Mouse (Mus musculus): ENCODE measurements around the gene Hist1h2be. TPM values are rescaled to one million over a fixed set of nuclear protein-coding genes. Genes with fewer than 3 reads are reported as not detected.

Hist1h2be gene
- 10 to 100 TPM; 27.7 to 32.2 TPM for total RNA-seq (2021)
- long read RNA-seq, experiment 1, partial matches to known transcripts = 0 of 1 reads
- long read RNA-seq, experiment 1, other reads (novel, unspliced or antisense) = 0 of 1 reads
- long read RNA-seq, experiment 2, partial matches to known transcripts = 0 of 2 reads
- long read RNA-seq, experiment 2, other reads (novel, unspliced or antisense) = 2 of 2 reads

- peak; percentile 79 for DNase-seq
Measured at GRCm38 (mm10) chr13:23620733-23621531, at the start of gene Hist1h2be. Gene Hist1h2be, minus strand, starts transcription at chr13:23621124.

GRCm38 (mm10) chr13:23662536-23662935 is 41.6 kb upstream of the Hist1h2be start:
- DNase-seq = no peak

DNA sequence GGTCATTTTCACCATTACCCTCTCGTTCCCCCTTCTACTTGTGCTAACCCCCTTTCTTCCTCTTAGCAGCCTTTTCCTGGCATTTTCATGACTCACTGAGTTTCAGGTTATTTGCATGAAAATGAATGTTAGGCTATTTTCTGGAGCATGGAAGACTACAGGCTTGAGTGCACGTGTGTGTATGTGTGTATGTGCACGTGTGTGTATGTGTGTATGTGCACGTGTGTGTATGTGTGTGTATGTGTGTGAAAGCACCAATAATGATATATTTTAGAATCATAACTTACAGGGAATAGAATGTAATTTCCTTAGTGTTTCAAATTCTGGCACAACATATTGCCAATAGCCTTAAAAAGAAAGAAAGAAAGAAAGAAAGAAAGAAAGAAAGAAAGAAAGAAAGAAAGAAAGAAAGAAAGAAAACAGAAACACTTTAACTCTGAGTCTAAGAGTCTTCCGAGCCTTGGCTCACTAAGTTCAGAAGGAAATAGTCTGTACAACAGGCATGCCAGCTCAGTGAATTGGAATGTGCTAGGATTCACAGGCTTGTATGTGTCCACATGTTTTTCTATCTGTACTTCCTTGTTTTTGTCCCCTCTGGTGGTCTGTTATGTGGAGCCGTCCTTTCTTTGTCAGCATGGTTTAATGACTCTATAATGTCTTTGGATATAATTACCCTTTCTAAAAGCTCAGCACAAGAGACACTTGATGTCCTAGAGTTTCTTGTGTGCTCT is 38.9 kb upstream of the Hist1h2be start:
- DNase-seq = no peak

DNA sequence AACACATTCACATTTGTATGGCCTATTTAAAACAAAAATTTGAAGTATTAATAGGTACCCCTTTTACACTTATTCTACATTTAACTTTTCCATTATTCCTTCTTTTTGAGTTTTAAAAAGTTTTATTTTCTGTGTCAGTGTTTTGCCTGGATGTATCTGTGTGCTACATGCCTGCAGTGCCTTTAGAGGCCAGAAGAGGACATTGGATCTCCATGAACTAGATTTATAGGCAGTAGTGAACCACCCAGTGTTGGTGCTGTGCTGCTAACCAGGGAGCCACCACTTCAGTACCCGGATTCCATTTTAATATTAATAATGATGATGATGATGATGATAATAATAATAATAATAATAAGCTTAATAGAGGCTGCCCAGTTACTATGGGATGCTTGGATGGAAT is 9.7 kb upstream of the Hist1h2be start:
- DNase-seq = peak; percentile 10

GRCm38 (mm10) chr13:23622861-23623450 is 2.0 kb upstream of the Hist1h2be start:
- peak; percentile 13 for DNase-seq

DNA sequence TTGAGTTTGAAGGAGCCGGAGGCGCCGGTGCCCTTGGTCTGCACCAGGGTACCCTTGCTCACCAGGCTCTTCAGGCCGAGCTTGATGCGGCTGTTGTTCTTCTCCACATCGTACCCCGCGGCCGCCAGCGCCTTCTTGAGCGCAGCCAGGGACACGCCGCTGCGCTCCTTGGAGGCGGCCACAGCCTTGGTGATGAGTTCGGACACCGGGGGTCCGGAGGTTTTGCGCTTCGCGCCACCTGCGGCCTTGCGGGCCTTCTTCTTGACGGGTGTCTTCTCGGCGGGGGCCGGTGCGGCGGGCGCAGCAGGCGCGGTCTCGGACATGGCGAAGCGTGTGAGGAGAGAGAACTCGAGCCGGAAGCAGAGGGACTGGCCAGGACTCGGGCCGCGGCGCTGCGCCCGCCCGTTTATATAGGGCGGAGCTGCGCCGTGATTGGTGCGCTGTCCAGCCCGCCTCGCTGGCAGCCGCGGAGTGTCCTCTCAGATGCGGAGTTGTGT is 1.3 kb upstream of the Hist1h2be start, which contains the start of gene Hist1h1e:
Gene Hist1h1e, minus strand, starts transcription at position 384 of the 497 bp plus-strand sequence.
- peak; percentile 97 for DNase-seq

- DNase-seq = peak; percentile 82
Measured at GRCm38 (mm10) chr13:23621532-23622174, 729 bp upstream of the Hist1h2be start.

- no peak for DNase-seq
Measured at GRCm38 (mm10) chr13:23620056-23620732, 730 bp downstream of the Hist1h2be start.

- DNase-seq = no peak
Measured at GRCm38 (mm10) chr13:23611638-23612037, 9.3 kb downstream of the Hist1h2be start.

GRCm38 (mm10) chr13:23610393-23610792 is 10.5 kb downstream of the Hist1h2be start:
- DNase-seq = no peak

- no peak for DNase-seq
Measured at GRCm38 (mm10) chr13:23609844-23610243, 11.1 kb downstream of the Hist1h2be start.

DNA sequence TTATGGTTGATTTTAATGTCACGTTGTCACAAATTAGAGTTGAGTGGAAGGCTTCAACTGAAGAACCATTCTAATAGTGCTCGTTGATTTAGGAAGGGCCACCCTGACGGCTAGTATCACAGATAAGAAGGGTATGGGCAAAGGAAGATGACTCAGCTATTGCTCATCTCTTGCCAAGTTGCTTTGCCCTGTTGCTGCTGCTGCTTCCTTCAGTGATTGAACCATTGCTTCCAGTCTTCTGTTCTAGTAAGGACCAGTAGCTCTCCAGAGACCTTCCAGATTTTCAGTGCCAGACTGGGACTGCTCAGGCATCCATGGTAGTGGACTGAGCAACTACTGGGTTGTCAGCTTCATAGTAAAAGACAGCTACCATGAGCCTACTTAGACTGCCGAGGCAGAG is 11.7 kb downstream of the Hist1h2be start:
- no peak for DNase-seq

GRCm38 (mm10) chr13:23605052-23605451 is 15.9 kb downstream of the Hist1h2be start:
- DNase-seq = no peak

DNA sequence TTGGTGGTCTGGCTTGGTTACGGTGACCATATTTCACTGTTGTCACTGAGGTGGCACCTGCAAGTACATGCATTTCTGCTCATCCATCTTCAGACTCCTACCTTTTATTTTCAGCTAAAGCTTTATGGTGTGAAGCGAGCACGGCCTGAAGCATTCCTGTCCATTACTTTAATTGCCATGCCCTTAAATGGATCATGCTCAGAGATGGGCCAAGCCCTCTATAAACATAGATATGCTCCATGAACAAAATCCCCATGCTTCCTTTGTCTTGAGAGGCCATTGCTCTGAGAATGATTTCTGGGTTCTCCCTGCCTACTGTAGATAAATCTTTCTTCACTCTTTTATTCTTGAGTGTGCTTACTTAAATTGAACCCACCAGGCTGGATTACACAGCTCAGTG is 16.5 kb downstream of the Hist1h2be start:
- no peak for DNase-seq

GRCm38 (mm10) chr13:23603182-23603699 is 17.7 kb downstream of the Hist1h2be start:
- no peak for DNase-seq

DNA sequence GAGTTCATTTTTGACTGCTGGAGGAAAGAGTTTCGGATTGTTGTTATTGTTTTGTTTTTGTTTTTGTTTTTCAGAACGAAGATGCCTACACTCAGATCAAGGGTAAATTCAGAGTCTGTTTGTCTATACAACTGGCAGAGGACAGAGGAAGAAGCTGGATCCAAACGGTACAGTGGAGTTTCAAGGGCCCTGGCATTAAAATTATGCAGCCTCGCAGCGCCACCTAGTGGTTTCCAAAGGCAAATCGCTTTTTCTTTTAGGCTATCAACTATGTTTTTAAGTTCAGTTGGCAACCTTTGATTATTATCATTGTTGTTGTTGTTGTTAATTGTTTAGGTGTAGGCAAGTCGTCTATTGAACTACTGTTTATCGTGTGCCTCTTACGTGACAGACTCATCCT is 23.0 kb downstream of the Hist1h2be start:
- peak; percentile 87 for DNase-seq

DNA sequence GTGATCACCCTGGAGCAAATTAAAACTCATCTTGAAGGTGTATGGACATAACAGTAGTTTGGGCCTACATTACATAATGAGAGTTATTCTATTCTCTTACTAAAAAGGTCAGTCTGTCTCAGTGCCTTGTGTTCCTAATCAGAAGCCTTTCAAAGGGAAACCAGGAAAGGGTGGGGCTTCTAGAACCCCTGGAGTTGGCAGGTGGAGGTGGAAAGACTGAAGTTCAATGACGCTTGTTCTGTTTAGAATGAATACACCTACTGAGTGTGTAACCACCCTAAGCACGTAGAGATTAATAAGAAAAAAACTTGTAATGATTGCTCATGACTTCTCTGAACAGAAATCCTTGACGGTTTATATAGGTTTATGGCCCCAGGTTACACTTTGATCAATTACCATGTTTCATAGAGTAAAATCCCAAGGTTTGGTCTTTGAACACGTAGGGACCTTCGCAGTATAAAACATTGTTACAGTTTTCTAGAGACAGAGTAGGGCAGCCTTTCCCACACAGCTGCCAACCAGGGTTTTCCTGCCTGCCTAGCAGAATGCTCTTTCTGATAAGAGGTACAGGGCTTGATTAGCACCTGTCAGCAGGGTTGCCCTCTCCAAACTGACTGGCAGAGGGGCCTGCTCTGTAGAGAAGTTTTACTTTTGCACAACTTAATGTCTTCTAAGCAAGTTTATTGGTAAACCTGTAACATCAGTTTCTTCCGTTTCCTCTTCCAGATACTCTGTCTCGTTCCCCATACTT is 25.1 kb downstream of the Hist1h2be start:
- DNase-seq = no peak

- DNase-seq = no peak
Measured at GRCm38 (mm10) chr13:23595185-23595584, 25.7 kb downstream of the Hist1h2be start.

DNA sequence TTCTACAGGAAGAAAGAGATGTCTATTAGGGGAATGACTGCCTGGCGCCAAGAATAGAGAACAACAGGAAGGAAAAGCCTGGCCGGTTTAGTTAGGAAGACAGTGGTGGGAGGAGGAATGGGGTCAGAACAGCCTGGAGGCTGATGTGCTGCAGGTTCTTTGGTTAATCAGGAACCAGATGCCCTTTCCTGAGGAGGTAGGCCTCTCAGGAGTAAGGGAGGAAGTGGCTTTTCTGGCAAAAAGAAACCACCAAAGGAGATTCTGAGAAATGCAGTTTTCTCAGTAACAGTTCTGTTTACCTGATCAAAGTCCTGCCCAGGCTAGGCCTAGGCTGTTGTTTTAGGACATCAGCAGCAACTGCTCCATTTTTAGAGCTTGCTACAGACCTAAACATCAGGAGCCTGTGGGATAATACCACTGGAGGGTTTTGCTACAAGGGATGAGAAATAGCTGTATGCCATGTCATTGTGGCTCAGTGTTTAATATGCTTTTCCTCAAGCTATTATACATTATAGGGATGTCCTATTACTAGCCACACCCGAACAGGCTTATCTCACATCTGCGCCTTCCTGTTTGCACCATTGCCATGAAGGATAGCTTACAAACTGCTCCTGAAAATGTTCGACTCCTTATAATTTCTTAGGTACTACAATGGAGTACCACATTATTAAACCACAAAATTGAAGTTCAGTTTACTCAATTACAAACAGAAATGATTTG is 27.7 kb downstream of the Hist1h2be start:
- DNase-seq = no peak

DNA sequence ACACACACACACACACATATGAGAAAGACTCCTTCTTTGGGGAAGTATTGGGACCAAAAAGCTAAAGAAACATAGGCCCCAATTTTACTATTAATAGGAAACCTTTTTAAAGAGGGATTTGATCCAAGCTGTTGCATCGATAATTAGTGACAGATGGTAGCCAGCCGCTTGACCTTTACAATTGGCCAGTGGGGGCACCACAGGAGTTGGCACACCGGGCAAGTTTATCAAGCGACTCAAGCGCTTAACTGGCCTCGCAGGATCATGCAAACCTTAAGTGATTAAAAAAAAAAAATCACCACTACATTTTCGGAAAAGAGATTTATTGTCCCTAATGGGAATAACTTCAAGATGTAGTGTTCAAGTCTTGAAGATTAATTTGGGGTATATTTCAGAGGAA is 28.3 kb downstream of the Hist1h2be start:
- DNase-seq = no peak

All from adrenal gland, postnatal 10 days (tissue).